8 mouse cellular contexts compared by ENCODE assay signal in the genomic region with DNA sequence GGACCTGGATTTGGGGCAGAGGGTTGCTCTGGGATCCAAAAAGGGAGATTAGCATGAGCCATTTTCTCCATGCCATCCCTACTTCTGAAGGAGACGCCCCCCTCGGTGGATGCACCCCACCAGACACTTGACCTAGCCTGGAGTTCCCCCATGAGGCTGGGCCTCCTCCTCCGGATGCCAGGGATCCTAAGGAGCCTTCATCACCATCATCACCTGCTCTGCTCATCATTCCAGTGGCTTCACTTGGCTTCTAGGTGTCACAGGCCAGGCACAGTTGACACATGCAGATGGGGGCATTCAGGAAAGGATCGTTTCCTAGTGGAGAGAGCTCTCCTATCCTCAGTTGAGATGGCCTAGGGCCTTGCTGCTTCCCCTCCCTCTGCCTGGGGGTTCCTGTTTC. TPM values are rescaled to one million over a fixed set of nuclear protein-coding genes. Genes with fewer than 3 reads are reported as not detected.
DNase-seq lines count a peak whose midpoint lies in the region; ATAC-seq lines count a peak whose summit lies in the region.

No protein-coding gene starts in this region.

- DNase-seq in cerebellum, adult 18-20 months, result peak; percentile 30 to 56
- no peak for DNase-seq in cerebellum, adult 11-12 months
- peak; percentile 51 for DNase-seq in retina, postnatal 1 day
- DNase-seq in retina, embryonic 14.5 days (ENCODE audit: low spot score), result no peak
- DNase-seq in adipocyte (ENCODE audit: low spot score), result no peak
- no peak for DNase-seq in spleen, postnatal 14 days (ENCODE audit: low spot score in 2 of 2)
- no peak for DNase-seq in adrenal gland, postnatal 10 days

- 27% methylated on average over 4 of the region's 4 CpGs for WGBS in limb, embryonic 13.5 days

- H3K4me2 ChIP-seq in limb, embryonic 13.5 days (replicated peaks), result peak overlapping the region; percentile 94

- peak overlapping the region; percentile 66 for H3K4me3 ChIP-seq in limb, embryonic 13.5 days

- H3K9ac ChIP-seq in limb, embryonic 13.5 days, result peak overlapping the region; percentile 80

- peaks cover 23% of the 10 kb centered on the region for H3K27me3 ChIP-seq in limb, embryonic 13.5 days

- H3K36me3 ChIP-seq in limb, embryonic 13.5 days, result 0 out of 2 replicates have a peak, but pooled peaks cover 3% of the 10 kb centered on the region

- H3K27ac ChIP-seq in limb, embryonic 13.5 days, result no peak overlapping the region

- H3K9me3 ChIP-seq in limb, embryonic 13.5 days, result no peaks in the 10 kb centered on the region

- H3K4me1 ChIP-seq in limb, embryonic 13.5 days, result peaks cover 18% of the 10 kb centered on the region

- ATAC-seq in limb, embryonic 13.5 days (ENCODE audit: low FRiP score, low read depth), result no peak

RNA-seq across cellular contexts. Expression of gene Larp6, which starts 0.8 kb away (rescaled TPM):
- 3.4 and 3.5 TPM in 2 replicates for polyA plus RNA-seq in limb, embryonic 13.5 days (2015; fragmentation: Nextera tagmentation; extraction: Ambion mirVana)
- 1 to 10 TPM; 2.3 to 2.6 TPM for total RNA-seq in adrenal gland, postnatal 10 days (2021)

RNA-seq across cellular contexts. Expression of gene Lrrc49, which starts 25.7 kb away (rescaled TPM):
- polyA plus RNA-seq in limb, embryonic 13.5 days (2015; fragmentation: Nextera tagmentation; extraction: Ambion mirVana), result 16.5 and 16.9 TPM in 2 replicates
- 10 to 100 TPM; 19.6 to 25.1 TPM for total RNA-seq in adrenal gland, postnatal 10 days (2021)

Comparison
In these comparisons a context has a peak if more than half of its experiments do, and no peak if none do; other contexts are left out.
1. DNase-seq: peak in cerebellum, adult 18-20 months (2 of 2) and retina, postnatal 1 day (single experiment); none in cerebellum, adult 11-12 months (single experiment), retina, embryonic 14.5 days (single experiment), adipocyte (single experiment), spleen, postnatal 14 days (0 of 2) and adrenal gland, postnatal 10 days (single experiment).